Mouse (Mus musculus): ENCODE measurements at regions not wholly inside any gene's neighbourhood (a gene's known extent, or its start where the extent isn't known, plus 50 kb on each side); places are given as distances from the start of the nearest gene placed in this dataset.

- peak; percentile 76 for DNase-seq
Measured at GRCm38 (mm10) chr12:26532823-26533640, 64.0 kb downstream of the Cmpk2 start.

DNA sequence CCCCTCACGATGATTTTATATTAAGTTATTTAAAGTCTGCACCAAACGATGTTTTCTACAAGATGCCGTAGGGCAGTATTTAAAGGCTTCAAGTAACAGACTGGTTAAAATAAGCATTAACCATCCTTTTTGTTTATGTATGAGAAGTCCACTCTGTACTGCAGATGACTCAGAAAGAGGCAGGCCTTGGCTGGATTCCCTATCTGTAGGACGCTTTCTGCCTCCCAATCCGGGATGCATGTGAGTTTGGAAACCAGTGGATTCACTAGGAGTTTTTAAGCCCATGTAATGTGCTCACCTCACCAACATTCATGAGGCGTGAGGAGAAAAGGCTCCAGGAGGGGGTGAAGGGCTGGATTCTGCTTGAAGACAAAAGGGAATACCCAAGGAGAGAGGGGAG, 63.1 kb downstream of the Cmpk2 start:
- no peak for DNase-seq
